Mouse (Mus musculus): Measurements from ENCODE around the gene Pik3r6.

Gene Pik3r6

DNA sequence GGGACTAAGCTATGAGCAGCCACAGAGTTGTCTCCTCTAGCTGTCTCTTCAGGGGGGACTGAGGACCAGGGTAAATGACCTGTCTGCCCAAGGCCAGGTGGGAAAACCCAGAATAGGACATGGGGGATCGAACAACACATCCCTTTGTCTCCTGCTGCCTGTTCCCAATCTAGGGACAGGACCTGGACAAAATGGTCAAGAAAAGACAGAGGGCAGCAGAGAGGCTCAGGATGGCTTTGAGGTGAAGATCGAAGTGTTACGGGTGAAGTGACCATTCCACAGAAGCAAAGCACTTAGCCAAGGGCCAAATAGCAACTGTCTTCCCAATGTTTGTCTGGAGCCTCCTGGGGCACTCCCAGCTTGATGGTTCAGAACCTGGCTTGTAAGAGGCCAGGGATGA, 16.7 kb upstream of the Pik3r6 start:
- no peak for DNase-seq (ENCODE audit: extremely low read depth, insufficient read length, low spot score)

DNA sequence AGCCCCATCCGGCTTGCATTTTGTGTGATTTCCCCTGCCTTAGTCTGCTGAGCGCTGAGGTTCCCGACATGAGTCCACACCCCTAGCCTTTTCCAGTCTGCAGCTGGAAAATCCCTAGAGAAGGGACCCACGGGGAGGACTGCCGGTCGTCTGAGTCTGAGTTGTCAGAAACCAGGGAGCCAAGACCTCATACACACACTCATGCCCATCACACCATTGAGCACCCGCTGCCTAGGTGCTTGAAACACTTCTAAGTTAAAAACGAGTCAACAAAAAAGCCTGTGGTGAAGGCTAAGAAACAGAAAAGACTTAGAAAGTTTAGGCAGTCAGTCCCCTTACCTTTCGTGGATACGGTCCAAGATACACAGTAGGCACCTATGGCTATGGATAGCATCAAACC, 15.1 kb upstream of the Pik3r6 start:
- DNase-seq (ENCODE audit: extremely low read depth, insufficient read length, low spot score): no peak

DNA sequence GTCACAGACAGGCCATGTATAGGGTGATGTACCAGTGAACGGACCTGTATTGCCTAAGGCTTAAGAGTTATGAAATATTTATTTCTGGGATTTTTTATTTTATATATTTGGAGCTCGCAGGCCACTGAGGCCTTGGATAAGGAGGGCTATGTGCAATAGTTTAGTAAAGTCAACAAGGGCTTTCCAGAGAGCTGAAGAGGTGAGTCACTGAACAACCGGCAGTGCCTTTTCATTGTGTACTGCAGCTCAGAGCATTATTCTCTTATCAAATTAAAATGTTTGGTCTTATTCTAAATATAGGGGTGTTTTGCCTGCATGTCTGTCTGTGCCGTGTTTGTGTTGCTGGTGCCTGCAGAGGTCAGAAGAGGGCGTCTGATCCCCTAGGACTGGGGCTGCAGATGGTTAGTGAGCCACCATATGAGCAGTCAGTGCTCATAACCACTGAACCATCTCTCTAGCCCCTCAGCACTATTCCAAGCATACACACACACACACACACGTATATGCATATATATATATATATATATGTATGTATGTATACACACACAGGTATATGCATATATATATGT, 14.5 kb upstream of the Pik3r6 start:
- no peak for DNase-seq (ENCODE audit: extremely low read depth, insufficient read length, low spot score)

DNA sequence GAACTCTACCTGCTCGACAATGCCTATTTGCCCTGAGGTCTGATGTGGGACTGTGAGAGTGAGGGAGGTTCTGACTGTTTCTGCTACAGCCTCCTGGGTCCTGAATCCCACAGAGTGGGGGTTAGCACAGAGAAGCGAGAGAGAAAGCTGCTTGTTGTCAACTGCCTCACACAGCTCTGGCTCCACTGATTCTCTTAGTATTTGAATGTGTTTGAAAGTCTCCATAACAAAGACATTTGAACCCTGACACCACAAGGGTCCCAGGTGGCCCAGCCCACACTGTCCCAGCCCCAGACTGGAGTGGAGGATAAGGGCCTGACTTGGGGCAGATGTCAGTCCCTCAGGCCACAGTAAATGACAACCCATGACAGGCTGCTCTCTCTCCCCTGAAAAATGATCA, 13.6 kb upstream of the Pik3r6 start:
- no peak for DNase-seq (ENCODE audit: extremely low read depth, insufficient read length, low spot score)

DNA sequence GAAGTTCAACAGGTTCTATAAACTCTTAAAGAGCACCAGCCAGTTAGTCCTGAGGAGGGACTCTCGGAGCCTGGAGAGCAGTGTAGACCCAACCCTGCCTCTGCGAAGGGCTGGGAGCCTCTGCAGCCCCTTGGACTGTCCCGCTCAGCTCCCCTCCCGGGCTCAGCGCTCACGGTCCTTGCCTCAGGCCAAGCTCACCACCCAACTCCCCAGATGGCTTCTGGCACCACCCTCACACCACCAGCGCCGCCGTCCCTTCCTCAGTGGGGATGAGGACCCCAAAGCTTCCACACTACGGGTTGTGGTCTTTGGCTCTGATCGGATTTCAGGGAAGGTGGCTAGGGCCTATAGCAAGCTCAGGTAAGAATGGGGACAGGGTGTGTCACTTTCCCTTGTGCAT, 10.2 kb upstream of the Pik3r6 start:
- no peak for DNase-seq (ENCODE audit: extremely low read depth, insufficient read length, low spot score)

DNA sequence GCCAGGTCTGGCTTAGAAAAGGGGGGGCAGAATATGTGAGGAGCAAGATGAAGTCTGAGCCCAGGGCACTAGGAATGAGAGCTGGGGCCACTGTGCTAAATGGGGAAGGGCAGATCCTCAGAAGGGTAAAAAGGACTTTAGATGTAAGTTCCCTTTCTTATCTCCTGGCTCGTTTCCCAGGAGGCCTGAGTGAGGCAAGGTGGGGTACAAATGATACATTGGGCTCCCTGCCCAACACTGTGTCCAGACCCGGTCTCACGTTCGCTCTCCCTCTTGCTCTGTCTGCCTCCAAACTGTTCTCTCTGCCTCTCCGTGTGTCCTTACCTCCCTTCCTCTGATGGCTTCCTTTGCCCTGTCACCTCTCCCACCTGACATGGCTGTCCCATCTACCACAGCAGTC, 9.1 kb upstream of the Pik3r6 start:
- DNase-seq (ENCODE audit: extremely low read depth, insufficient read length, low spot score): no peak

DNA sequence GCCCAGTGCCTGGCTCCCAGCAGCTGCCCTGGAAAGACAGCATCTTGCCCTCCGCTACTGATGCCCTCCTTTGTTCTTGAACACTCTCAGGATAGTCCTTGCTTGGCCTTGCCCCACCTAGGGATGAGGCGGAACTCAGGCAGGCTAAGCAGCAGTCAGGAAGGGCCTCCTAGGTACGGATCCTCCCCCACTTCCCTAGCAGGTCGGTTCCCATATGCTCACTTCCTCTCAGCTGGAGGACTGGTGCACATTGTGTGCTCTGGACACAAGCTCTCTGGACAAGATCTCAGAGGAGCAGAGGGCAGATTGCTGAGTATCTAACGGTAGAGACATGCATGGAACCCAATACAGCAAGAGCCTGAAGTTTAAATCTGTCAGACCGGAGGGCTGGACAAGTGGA, 5.7 kb upstream of the Pik3r6 start:
- DNase-seq (ENCODE audit: extremely low read depth, insufficient read length, low spot score): no peak

DNA sequence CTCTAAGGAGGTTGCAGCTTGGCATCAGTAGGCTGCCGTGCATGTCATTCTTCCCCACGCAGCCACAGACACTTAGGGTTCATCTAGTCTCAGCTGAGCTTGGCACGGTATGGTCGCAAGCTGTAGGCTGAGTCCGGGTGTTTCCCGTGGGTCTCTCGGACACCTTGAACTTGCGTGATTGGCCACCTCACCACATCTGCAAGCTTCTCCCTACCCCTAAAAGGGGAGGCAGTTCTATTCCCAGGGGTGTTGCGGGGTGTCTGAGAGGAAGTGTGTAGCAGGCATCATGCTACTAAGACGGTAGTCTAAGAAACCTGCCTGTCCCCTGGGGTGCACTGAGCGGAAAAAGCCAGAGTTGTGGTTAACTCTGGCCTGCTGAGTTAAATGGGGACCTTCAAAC, 4.3 kb upstream of the Pik3r6 start:
- DNase-seq (ENCODE audit: extremely low read depth, insufficient read length, low spot score): no peak

DNA sequence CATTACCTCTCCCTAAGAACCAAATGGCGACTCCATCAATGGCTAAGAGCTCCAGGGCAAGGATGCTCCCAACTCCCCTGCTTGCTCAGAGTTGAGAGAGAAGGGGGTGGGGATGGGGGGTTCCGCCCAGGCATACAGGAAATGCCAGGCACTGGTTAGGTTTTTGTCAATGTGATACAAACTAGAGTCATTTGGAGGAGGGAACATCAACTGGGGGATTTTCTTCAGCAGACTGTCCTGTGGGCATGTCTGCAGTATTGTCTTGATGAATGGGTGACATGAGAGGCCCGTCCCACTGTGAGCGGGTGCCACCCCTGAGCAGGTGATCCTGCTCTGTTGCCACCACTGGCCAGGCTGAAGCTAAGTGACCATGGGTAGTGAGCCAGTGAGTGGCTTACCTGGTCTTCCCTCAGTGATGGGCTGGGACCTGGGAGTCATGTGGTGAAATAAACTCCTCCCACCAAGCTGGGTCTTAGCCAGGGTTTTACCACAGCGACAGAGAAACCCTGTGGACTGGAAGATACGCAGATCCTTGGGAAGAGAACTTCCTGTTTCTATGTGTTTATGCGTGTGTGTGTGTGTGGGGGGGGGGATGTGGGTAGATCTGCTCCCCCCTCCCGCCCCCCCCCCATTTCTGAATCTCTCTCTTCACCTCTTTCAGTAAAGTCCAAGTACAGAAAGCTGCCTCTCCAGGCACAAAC, 3.7 kb upstream of the Pik3r6 start:
- no peak for DNase-seq (ENCODE audit: extremely low read depth, insufficient read length, low spot score)

DNA sequence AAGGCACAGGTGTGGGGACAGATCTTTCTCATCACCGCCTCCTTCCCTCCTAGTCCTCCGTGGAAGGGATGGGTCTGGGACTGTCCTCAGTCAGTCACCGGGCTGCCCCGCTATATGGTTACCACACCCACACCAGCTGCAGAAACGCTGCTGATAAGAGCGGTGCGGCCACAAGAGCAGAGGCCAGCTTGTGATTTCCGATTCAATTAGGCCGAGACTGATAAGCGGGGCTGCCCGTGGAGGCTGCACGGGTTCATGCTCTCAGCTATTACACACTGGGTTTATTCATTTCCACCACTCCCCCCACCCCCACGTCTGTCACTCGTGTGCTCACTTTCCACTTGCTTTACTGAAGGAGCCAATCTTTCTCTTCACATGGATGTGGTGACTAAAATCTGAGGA, 1.9 kb upstream of the Pik3r6 start:
- no peak for DNase-seq (ENCODE audit: extremely low read depth, insufficient read length, low spot score)

DNA sequence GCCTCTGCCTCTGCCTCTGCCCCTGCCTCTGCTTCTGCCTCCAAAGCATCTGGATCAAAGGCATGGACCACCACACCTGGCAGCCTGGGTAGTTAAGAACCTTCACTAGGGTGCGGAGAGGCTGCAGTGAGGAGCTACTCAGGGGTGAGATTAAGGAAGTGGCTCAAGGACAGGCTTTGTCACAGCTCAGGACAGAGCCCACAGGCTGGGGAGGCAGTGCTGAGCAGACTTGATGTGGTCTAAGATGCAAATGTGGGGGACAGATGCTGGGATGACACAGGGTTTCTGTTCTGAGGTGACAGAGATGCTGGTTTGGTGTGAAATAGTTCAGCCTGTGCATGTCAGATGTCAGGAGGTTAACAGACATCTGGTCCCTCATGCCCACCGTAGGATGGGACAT, 411 bp upstream of the Pik3r6 start:
- DNase-seq (ENCODE audit: extremely low read depth, insufficient read length, low spot score): no peak

DNA sequence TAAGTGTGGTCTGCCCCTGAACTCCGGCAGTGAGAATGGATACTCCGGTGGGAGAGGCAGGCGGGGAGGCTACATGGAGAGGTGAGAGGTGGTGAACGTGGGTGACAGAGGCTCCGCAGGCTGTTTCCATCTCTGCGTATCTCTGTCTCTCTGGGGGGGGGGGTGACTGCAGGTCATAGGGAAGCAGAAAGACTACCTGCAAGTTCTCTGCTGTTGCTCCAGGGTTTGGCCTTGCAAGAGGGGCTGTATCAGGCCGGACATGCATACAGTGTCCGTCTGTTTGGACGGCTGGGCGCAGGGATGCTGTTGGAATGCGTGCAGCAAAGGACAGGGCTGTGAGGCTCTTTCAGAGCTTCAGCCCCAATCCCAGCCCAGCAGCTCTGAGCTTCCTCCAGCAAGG, 2.1 kb downstream of the Pik3r6 start:
- no peak for DNase-seq (ENCODE audit: extremely low read depth, insufficient read length, low spot score)

DNA sequence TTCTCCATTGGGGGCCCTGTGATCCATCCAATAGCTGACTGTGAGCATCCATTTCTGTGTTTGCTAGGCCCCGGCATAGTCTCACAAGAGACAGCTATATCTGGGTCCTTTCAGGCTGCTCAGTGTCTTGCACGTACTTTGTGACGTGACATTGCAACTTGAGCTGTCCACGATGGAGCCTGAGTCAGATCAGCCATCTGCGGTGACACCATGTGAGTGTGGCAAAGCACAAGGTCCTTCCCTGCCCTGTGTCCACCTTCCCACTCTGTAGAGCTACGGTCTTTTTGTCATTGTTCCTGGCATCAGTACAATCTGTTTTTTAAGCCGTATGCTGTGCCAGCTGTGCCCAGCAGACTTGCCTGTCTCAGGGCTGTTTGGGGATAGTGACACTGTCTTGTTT, 4.4 kb downstream of the Pik3r6 start:
- no peak for DNase-seq (ENCODE audit: extremely low read depth, insufficient read length, low spot score)

DNA sequence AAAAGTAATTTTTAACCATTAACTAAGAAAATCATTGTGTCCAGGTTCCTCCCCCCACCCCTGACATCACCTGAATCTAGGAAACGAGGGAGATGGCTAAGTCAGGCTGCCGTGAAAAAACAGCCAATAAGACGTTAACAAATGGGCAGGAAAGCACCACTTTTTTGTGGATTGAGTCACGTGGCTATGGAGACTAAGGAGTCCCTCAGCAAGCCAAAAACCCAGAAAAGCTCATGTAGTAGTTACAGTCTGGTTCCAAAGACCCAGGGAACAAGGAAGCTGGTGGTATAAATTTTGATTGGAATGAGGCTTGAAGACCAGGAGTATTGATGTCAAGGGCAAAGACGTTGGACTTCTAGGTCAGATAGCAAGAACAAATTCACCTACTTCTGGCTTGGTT, 5.8 kb downstream of the Pik3r6 start:
- no peak for DNase-seq (ENCODE audit: extremely low read depth, insufficient read length, low spot score)

DNA sequence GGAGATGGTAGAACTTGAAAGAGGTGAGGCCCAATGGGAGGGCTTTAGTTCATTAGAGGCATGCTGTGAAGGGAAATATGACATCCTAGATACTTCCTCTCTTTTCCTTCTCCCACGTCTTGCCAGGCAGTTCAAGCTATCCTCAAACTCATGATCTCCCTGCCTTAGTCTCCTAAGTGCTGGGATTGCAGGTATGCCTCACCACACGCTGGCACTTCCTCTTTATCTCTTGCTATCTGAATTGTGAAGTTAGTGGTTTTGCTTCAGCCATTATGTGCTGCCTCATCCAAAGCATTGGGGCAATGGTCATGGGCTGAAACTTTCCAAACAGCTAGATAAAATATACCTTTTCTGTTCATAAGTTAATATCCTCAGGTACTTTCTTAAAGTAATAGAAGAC, 6.4 kb downstream of the Pik3r6 start:
- no peak for DNase-seq (ENCODE audit: extremely low read depth, insufficient read length, low spot score)

DNA sequence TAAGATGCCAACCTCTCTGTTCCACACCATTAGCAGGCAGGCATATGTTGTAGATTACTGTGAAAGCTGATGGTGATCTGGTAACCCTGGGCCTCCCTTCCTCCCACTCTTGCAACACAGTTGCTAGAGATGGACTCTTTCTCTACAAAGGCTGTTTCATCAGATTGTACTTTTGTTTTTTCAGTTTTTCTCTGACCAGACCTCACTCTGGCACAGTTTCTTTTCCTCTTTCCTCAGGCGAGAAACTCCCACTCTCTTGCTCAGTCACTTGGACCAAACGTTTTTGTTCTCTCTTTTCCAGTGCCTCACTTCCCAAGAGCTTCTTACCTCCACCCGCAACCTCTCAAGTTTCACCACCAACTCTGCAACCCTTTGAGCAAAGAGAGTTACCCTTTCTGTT, 11.2 kb downstream of the Pik3r6 start:
- no peak for DNase-seq (ENCODE audit: extremely low read depth, insufficient read length, low spot score)

DNA sequence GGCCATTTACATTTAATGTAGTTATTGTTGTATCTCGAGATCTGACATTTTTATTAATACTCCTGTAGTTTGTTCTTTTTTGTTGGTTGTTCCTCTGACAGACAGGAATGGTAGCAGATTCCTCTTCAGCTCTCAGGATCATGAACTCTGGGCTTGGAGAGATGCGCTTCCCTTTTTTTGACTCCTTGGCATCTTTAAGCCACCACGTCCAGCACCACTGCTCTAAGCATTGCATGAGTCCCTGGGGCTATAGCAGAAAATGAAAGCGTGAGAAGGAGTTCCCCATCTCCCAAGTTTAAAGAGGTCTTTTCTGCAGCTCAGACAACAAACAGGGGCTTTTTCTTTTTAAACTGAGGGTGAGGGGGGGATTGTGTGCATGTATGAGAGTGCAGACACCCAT, 16.5 kb downstream of the Pik3r6 start:
- no peak for DNase-seq (ENCODE audit: extremely low read depth, insufficient read length, low spot score)

DNA sequence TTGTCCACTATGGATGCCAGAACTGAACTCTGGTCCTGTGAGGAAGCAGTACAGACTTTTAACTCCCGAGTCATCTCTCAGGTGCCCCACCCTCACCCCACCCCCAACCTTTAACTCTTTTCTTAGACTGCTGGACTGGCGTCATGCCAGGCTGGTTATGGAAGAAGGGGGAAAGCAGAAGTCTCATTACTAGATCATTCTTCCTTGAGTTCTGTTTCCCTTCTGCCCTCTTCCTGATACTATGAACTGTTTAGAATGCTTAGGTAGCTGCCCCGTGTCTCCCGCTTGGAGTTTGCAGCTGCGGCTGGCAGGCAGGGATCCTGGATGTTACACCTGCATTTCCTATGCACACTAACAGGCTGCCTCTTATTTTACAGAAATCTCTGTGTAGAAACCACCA, 17.0 kb downstream of the Pik3r6 start:
- no peak for DNase-seq (ENCODE audit: extremely low read depth, insufficient read length, low spot score)

DNA sequence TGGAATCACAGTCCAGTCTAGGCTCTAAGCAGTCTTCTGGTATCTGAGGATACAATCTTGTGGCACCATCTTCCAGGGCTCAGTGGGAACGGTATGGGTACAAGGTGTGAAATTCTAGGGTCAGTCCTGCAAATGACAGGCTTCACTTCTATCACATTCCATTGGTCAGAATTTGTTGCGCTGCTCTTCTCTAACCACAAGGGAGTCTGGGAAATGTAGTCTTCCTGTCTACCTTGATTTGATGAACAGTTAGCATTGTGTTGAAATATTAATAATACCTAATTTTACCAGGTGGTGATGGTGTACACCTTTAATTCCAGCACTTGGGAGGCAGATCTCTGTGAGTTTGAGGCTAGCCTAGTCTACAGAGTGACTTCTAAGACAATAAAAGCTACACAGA, 17.6 kb downstream of the Pik3r6 start:
- DNase-seq (ENCODE audit: extremely low read depth, insufficient read length, low spot score): no peak

DNA sequence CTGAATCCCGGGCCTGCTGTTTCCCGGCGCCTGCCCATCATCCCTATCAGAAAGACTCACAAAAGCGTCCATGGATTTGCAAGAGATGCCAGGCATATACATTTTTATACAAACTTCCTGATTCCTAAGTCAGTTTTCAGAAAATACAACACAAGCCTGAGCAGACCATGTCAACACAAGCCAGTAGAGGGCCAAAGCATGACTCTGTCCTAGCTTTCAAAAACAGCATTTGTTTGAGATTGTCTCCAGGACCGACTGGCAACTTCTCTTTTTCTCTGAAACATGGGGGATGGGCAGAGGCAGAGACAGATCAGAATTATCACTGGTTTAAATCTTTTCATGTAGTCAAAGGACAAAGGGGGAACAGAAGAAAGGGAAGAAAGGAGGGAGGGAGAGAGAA, 18.5 kb downstream of the Pik3r6 start:
- no peak for DNase-seq (ENCODE audit: extremely low read depth, insufficient read length, low spot score)

DNA sequence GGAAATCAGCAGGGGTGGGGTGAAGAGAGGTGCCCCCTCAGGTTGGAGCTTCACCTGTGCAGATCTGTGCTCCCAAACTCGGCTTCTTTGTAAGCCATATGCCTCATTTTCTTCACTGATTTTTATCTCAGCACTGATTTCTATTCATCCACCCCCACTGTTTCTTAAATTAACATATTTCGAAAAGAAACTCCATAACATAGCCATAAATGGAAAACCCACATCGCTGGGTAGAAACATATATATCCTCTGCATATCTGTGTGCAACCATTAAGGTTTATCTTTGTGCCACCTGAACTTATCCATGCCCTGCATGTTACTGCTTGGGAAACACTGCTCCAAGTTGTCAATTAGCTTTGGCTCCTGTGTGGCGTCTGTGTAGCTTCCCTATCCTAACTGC, 23.6 kb downstream of the Pik3r6 start:
- no peak for DNase-seq (ENCODE audit: extremely low read depth, insufficient read length, low spot score)

DNA sequence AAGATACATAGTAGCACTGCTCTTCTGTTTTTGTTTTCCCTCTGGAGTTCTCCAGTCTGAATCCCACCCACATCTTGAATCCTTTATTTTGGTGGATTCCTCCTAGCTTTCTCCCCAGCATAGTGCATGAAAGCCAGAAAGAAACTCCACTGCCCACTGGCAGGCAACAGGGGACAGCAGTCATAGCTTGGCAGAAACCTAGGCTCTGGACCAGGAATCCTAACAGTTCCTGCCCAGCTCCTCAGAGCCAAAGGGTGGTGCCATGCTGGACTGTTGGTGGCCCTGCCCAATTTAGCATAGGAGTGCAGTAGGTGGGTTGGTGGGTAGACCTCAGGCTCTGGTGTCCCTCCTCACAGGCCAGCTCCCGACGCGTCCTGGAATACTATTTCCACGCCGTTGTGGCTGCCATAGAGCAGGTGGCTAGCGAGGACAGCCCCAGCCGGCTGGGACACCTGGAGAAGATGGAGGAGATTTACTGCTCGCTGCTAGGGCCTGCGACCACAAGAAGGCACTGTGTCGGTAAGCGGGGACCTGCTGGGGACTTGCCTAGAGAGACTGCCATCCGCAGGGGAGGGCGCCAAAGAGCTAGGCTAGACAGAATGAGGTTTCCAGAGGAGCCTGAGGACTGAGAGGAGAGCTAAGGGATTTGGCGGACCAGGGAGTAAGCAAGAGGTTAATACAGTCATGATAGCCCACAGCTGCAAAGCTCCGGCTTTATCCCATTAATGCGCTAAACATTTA, 28.4 kb downstream of the Pik3r6 start:
- no peak for DNase-seq (ENCODE audit: extremely low read depth, insufficient read length, low spot score)

Data from 3134 (cell line).